Mouse (Mus musculus): ENCODE measurements around the gene Cyp4f13. TPM values are rescaled to one million over a fixed set of nuclear protein-coding genes. Genes with fewer than 3 reads are reported as not detected.

Cyp4f13 gene
- total RNA-seq, 2 experiments from 2014 or later = 20.9 to 23.1 TPM

GRCm38 (mm10) chr17:32906172-32906571 lies 41.0 kb downstream of the Cyp4f13 start:
- DNase-seq (ENCODE audit: low spot score in 2 of 2) = no peak

- DNase-seq (ENCODE audit: low spot score in 2 of 2) = peak in 1 of 2 experiments; percentile 31
Observed at GRCm38 (mm10) chr17:32905239-32905638, 42.0 kb downstream of the Cyp4f13 start.

- DNase-seq (ENCODE audit: low spot score in 2 of 2) = no peak
Observed at GRCm38 (mm10) chr17:32904414-32904813, 42.8 kb downstream of the Cyp4f13 start.

GRCm38 (mm10) chr17:32901751-32902525 lies 45.3 kb downstream of the Cyp4f13 start:
- DNase-seq (ENCODE audit: low spot score in 2 of 2) = no peak

- DNase-seq (ENCODE audit: low spot score in 2 of 2) = no peak
Observed at GRCm38 (mm10) chr17:32895421-32895820, 51.8 kb downstream of the Cyp4f13 start.

GRCm38 (mm10) chr17:32893901-32894300 lies 53.3 kb downstream of the Cyp4f13 start:
- DNase-seq (ENCODE audit: low spot score in 2 of 2) = no peak

- DNase-seq (ENCODE audit: low spot score in 2 of 2) = peak; percentile 81 to 95
Observed at GRCm38 (mm10) chr17:32891239-32892180, 55.7 kb downstream of the Cyp4f13 start, which contains the start of gene Zfp870. Gene Zfp870, minus strand, starts transcription at chr17:32891642.

GRCm38 (mm10) chr17:32890852-32891238 lies 56.4 kb downstream of the Cyp4f13 start:
- DNase-seq (ENCODE audit: low spot score in 2 of 2) = no peak

- no peak for DNase-seq (ENCODE audit: low spot score in 2 of 2)
Observed at GRCm38 (mm10) chr17:32889611-32890010, 57.6 kb downstream of the Cyp4f13 start.

- DNase-seq (ENCODE audit: low spot score in 2 of 2) = no peak
Observed at GRCm38 (mm10) chr17:32880320-32881218, 66.6 kb downstream of the Cyp4f13 start.

- no peak for DNase-seq (ENCODE audit: low spot score in 2 of 2)
Observed at GRCm38 (mm10) chr17:32878773-32879172, 68.4 kb downstream of the Cyp4f13 start.

- DNase-seq (ENCODE audit: low spot score in 2 of 2) = no peak
Observed at GRCm38 (mm10) chr17:32877471-32878171, 69.6 kb downstream of the Cyp4f13 start.

Other genes starting within 250 kb of the Cyp4f13 start
- gene Zfp871, start 159.1 kb downstream of the Cyp4f13 start, total RNA-seq (2021) = 10 to 100 TPM; 83.4 to 88.4 TPM
- gene Zfp811, start 137.5 kb downstream of the Cyp4f13 start, total RNA-seq (2021) = 1 to 10 TPM; 4.7 to 5.3 TPM
- 10 to 100 TPM; 26.6 to 30.7 TPM for gene Zfp799, start 117.1 kb downstream of the Cyp4f13 start, total RNA-seq (2021)
- 10 to 100 TPM in 1 of 2 experiments, 1 to 10 TPM in 1; 9.9 to 11.1 TPM for gene Zfp870, start 55.8 kb downstream of the Cyp4f13 start, total RNA-seq (2021)
- gene Cyp4f14, start 30.1 kb downstream of the Cyp4f13 start, total RNA-seq (2021) = 1 to 10 TPM; 4.3 to 5.5 TPM
- gene Zfp472, start 18.4 kb upstream of the Cyp4f13 start, total RNA-seq (2021) = 1 to 10 TPM; 5.1 to 6.2 TPM
- gene Zfp952, start 45.7 kb upstream of the Cyp4f13 start, total RNA-seq (2021) = 10 to 100 TPM; 17.0 to 19.3 TPM
- gene Zfp763, start 86.0 kb upstream of the Cyp4f13 start, total RNA-seq (2021) = 10 to 100 TPM; 16.3 to 23.5 TPM
- not detected for gene 4921501E09Rik, start 120.7 kb upstream of the Cyp4f13 start, total RNA-seq (2021)
- 10 to 100 TPM; 21.7 TPM for gene Zfp563, start 141.9 kb upstream of the Cyp4f13 start, total RNA-seq (2021)
- 1 to 10 TPM; 3.6 to 3.7 TPM for gene Morc2b, start 192.3 kb upstream of the Cyp4f13 start, total RNA-seq (2021)
- gene Olfr55, start 221.0 kb upstream of the Cyp4f13 start, total RNA-seq (2021) = not detected
- gene Olfr239, start 243.9 kb upstream of the Cyp4f13 start, total RNA-seq (2021) = not detected

Data from layer of hippocampus, adult 18-20 months (tissue).